In the genomic region with DNA sequence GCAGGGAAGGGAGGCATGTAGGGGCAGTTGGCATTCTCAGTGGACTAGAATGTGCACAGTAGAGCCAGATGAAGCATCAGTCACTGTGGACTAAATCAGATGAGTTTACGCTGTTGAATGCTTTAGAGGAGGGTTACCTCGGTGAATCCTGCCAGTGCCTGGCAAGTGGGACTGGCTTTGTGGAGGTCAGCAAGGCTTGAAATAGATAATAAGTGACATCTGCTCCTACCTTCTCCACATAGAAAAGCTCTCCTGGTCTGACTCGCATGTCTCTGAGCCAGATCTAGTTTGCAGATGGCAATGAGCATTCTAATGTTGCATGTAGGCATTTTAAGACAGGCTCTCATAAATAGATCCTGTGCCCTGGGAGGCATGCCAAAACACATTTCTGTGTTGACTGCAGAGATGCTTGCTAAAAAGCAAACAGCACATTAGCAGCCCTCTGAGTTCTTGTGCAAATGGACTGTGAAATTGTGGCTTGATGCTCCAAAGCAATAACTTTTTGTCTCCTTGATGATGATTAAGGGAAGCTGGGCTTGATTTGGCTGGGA, we compare ENCODE assay signal across 13 mouse cellular contexts.
DNase-seq lines count a peak whose midpoint lies in the region; ATAC-seq and TF ChIP-seq lines count a peak whose summit lies in the region.
"Had no signal": no experiment of that assay in that cellular context is flagged by ENCODE, and none has a peak within 500 bp of the region (broad histone marks: within the 10 kb centered on the region; RNA-seq: fewer than 3 reads in every experiment).

No protein-coding gene starts in this region.

- DNase-seq in hindbrain, embryonic 14.5 days (ENCODE audit: low spot score), result no peak
- DNase-seq in cerebellum, postnatal 25 days, result peak; percentile 48 to 65
- DNase-seq in layer of hippocampus, postnatal 25 days (ENCODE audit: extremely low spot score in 1 of 2, low spot score in 1 of 2), result peak; percentile 6 to 21
- DNase-seq in right cerebral cortex, postnatal 25 days, result peak; percentile 6
- DNase-seq in lung, adult 2 months, result no peak
- DNase-seq in thymus, postnatal 14 days, result no peak
- DNase-seq: adrenal gland, postnatal 14 days; gastrocnemius, adult 2 months; kidney, adult 8-10 months; lung, postnatal 36 days had no signal

- no peak overlapping the region for H3K4me3 ChIP-seq in hindbrain, embryonic 16.5 days (ENCODE audit: low read length)
- H3K4me3 ChIP-seq in hindbrain, embryonic 14.5 days (replicated peaks; ENCODE audit: low read length), result no peak overlapping the region
- no peak overlapping the region for H3K4me3 ChIP-seq in neural tube, embryonic 15.5 days (replicated peaks)
- no peak overlapping the region for H3K4me3 ChIP-seq in lung, adult 2 months (replicated peaks; ENCODE audit: extremely low read depth, low read depth, low read length)
- H3K4me3 ChIP-seq: gastrocnemius, adult 2 months; limb, embryonic 13.5 days had no signal

- no peaks in the 10 kb centered on the region for H3K36me3 ChIP-seq in hindbrain, embryonic 16.5 days (ENCODE audit: control insufficient read depth, insufficient read depth, low read length)
- no peaks in the 10 kb centered on the region for H3K36me3 ChIP-seq in hindbrain, embryonic 14.5 days (replicated peaks; ENCODE audit: control insufficient read depth, insufficient read depth)
- H3K36me3 ChIP-seq in neural tube, embryonic 15.5 days, result no peaks in the 10 kb centered on the region
- H3K36me3 ChIP-seq: limb, embryonic 13.5 days had no signal

- no peak for TF ChIP-seq POLR2A in lung, adult 2 months (IDR thresholded peaks at IDR 0.05; ENCODE audit: borderline replicate concordance, extremely low read depth, low read depth, low read length)

- no peak overlapping the region for H3K9ac ChIP-seq in hindbrain, embryonic 16.5 days (ENCODE audit: low read depth, low read length)
- H3K9ac ChIP-seq in hindbrain, embryonic 14.5 days, result no peak overlapping the region
- no peak overlapping the region for H3K9ac ChIP-seq in neural tube, embryonic 15.5 days (replicated peaks)
- H3K9ac ChIP-seq: limb, embryonic 13.5 days had no signal

- no peaks in the 10 kb centered on the region for H3K4me1 ChIP-seq in hindbrain, embryonic 16.5 days (ENCODE audit: control insufficient read depth, insufficient read depth, low read depth, low read length)
- no peaks in the 10 kb centered on the region for H3K4me1 ChIP-seq in hindbrain, embryonic 14.5 days (replicated peaks; ENCODE audit: control insufficient read depth, insufficient read depth, low read length)
- no peaks in the 10 kb centered on the region for H3K4me1 ChIP-seq in neural tube, embryonic 15.5 days
- no peaks in the 10 kb centered on the region for H3K4me1 ChIP-seq in lung, adult 2 months (ENCODE audit: control insufficient read depth, insufficient read depth, low read length)
- H3K4me1 ChIP-seq: limb, embryonic 13.5 days had no signal

- no peaks in the 10 kb centered on the region for H3K9me3 ChIP-seq in hindbrain, embryonic 16.5 days (ENCODE audit: control insufficient read depth, low read length)
- H3K9me3 ChIP-seq in hindbrain, embryonic 14.5 days (ENCODE audit: control insufficient read depth, low read length), result no peaks in the 10 kb centered on the region
- no peaks in the 10 kb centered on the region for H3K9me3 ChIP-seq in neural tube, embryonic 15.5 days (replicated peaks)
- H3K9me3 ChIP-seq: limb, embryonic 13.5 days had no signal

- no peak overlapping the region for H3K4me2 ChIP-seq in hindbrain, embryonic 16.5 days (ENCODE audit: low read length)
- no peak overlapping the region for H3K4me2 ChIP-seq in hindbrain, embryonic 14.5 days (replicated peaks)
- H3K4me2 ChIP-seq in neural tube, embryonic 15.5 days, result no peak overlapping the region
- H3K4me2 ChIP-seq: limb, embryonic 13.5 days had no signal

- whole genome bisulfite sequencing in hindbrain, embryonic 16.5 days, result 68% methylated on average over 3 of the region's 3 CpGs
- 82% methylated on average over 3 of the region's 3 CpGs for WGBS in hindbrain, embryonic 14.5 days
- WGBS in neural tube, embryonic 15.5 days, result 70% methylated on average over 3 of the region's 3 CpGs
- WGBS in lung, adult 2 months, result 76% methylated on average over 3 of the region's 3 CpGs

- peak; percentile 74 for ATAC-seq in hindbrain, embryonic 16.5 days
- ATAC-seq in hindbrain, embryonic 14.5 days (ENCODE audit: low FRiP score), result no peak
- ATAC-seq in neural tube, embryonic 15.5 days (ENCODE audit: low FRiP score), result no peak

- no peaks in the 10 kb centered on the region for H3K27me3 ChIP-seq in hindbrain, embryonic 16.5 days (replicated peaks; ENCODE audit: control insufficient read depth, insufficient read depth, low read length)
- no peaks in the 10 kb centered on the region for H3K27me3 ChIP-seq in hindbrain, embryonic 14.5 days (ENCODE audit: control insufficient read depth, insufficient read depth, low read length)
- no peaks in the 10 kb centered on the region for H3K27me3 ChIP-seq in neural tube, embryonic 15.5 days (replicated peaks)
- H3K27me3 ChIP-seq: limb, embryonic 13.5 days had no signal

- no peak for TF ChIP-seq CTCF in lung, adult 2 months (IDR thresholded peaks at IDR 0.05; ENCODE audit: insufficient read depth, low read length)

- H3K27ac ChIP-seq in hindbrain, embryonic 16.5 days (ENCODE audit: low read depth, low read length), result no peak overlapping the region
- H3K27ac ChIP-seq in hindbrain, embryonic 14.5 days, result no peak overlapping the region
- H3K27ac ChIP-seq in neural tube, embryonic 15.5 days (replicated peaks), result no peak overlapping the region
- H3K27ac ChIP-seq: gastrocnemius, adult 2 months; limb, embryonic 13.5 days had no signal

Comparison
In these comparisons a context has a peak if more than half of its experiments do, and no peak if none do; other contexts are left out.
1. DNase-seq: peak in cerebellum, postnatal 25 days (2 of 2), layer of hippocampus, postnatal 25 days (2 of 2) and right cerebral cortex, postnatal 25 days (single experiment); none in hindbrain, embryonic 14.5 days (single experiment), lung, adult 2 months (single experiment) and thymus, postnatal 14 days (single experiment).